Mouse (Mus musculus): ENCODE results near the gene Grm8.

- TF ChIP-seq CTCF (IDR thresholded peaks at IDR 0.05; ENCODE audit: borderline replicate concordance, control insufficient read depth, extremely low read depth, insufficient read depth, low read length, poor library complexity) (no peak), POLR2A (IDR thresholded peaks at IDR 0.05; ENCODE audit: control insufficient read depth, extremely low read depth, insufficient read depth, low read length, poor library complexity) (no peak)
Observed at GRCm38 (mm10) chr6:27809996-27810395, 325.0 kb downstream of the Grm8 start.
